Mouse (Mus musculus): Measurements from ENCODE around the gene Rgs3. TPM values are rescaled to one million over a fixed set of nuclear protein-coding genes. Genes with fewer than 3 reads are reported as not detected.

Gene Rgs3
- polyA plus RNA-seq, 1 experiment from 2014 or later, result 50.4 TPM

DNA sequence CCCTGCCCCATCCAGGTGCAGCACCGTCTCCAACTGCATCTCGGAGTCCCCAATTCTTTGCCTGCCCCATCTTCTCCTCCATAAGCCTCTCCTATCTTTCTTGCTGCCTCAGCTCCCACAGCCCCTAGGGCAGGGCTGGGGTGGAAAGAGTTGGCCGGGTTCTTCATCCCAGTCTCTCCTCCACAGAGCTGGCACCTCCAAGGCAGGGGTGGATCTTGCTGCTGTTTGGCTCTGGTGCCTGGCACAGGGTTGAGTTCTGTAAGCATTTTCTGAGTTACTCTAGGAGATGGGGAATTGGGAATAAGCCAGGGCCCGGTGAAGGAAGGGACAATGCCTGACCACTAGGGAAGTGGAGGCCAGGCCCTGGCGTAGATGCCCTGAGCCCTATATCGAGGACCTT, 123.5 kb downstream of the Rgs3 start:
- no peak for ATAC-seq
- WGBS, result 95% methylated on average over 6 of the region's 6 CpGs
- Histone ChIP-seq H3K36me3 (ENCODE audit: control insufficient read depth, insufficient read depth) (no peaks in the 10 kb centered on the region), H3K27ac (ENCODE audit: low read length) (no peak overlapping the region), H3K9me3 (ENCODE audit: control insufficient read depth, low read length) (no peaks in the 10 kb centered on the region), H3K27me3 (replicated peaks; ENCODE audit: control insufficient read depth, insufficient read depth, low read length) (no peaks in the 10 kb centered on the region), H3K4me2 (ENCODE audit: low read length) (no peak overlapping the region), H3K4me3 (replicated peaks; ENCODE audit: low read length) (no peak overlapping the region), H3K4me1 (replicated peaks; ENCODE audit: control insufficient read depth, insufficient read depth, low read length) (0 out of 2 replicates have a peak, but pooled peaks cover 3% of the 10 kb centered on the region), H3K9ac (replicated peaks; ENCODE audit: low read depth, low read length) (no peak overlapping the region)

DNA sequence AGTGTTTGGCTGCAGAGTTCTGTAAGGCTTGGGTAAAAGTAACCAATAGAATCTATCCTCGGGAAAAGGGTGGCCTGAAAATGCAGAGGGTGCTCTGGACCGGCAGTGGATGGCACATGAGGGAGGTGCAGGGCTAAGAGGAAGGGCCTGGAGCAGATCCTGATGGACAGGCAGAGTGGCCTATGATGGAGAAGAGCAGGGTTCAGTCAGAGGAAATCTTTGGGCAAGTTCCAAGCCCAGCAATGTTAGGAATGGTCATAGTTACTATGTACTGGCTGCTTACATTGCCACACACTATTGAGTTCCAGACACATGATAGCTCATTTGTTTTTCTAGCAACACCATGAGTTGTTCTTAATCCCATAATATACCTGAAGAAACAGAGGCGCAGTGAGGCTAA, 124.7 kb downstream of the Rgs3 start:
- H3K27ac ChIP-seq (ENCODE audit: low read length), result no peak overlapping the region
- ATAC-seq, result no peak
- no peak overlapping the region for H3K9ac ChIP-seq (replicated peaks; ENCODE audit: low read depth, low read length)
- no peak overlapping the region for H3K4me2 ChIP-seq (ENCODE audit: low read length)
- H3K27me3 ChIP-seq (replicated peaks; ENCODE audit: control insufficient read depth, insufficient read depth, low read length), result no peaks in the 10 kb centered on the region
- no peaks in the 10 kb centered on the region for H3K36me3 ChIP-seq (ENCODE audit: control insufficient read depth, insufficient read depth)
- no peak overlapping the region for H3K4me3 ChIP-seq (replicated peaks; ENCODE audit: low read length)
- WGBS, result 85% methylated on average over 3 of the region's 3 CpGs
- H3K4me1 ChIP-seq (replicated peaks; ENCODE audit: control insufficient read depth, insufficient read depth, low read length), result 0 out of 2 replicates have a peak, but pooled peaks cover 3% of the 10 kb centered on the region
- H3K9me3 ChIP-seq (ENCODE audit: control insufficient read depth, low read length), result no peaks in the 10 kb centered on the region

DNA sequence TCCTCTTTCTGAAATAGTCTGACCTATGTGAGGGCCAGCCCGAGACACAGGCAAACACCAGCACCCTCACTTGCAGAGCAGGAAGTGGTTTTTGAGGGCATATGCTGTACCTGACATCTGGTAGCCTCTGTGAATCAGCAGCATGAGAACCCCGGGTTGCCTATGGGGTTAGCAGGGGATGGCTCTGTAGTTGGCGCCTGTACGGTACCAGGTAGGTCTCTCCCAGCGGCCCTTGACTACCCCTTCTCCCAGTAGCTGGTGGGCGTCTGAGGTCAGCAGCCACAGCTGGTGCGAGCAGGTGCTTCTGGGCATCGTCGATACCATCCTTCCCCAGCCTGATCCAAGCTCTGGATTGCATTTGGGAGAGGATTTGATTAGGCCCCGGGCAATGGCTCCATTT, 125.6 kb downstream of the Rgs3 start:
- 0 out of 2 replicates have a peak, but pooled peaks cover 3% of the 10 kb centered on the region for H3K4me1 ChIP-seq (replicated peaks; ENCODE audit: control insufficient read depth, insufficient read depth, low read length)
- no peaks in the 10 kb centered on the region for H3K27me3 ChIP-seq (replicated peaks; ENCODE audit: control insufficient read depth, insufficient read depth, low read length)
- H3K4me2 ChIP-seq (ENCODE audit: low read length), result no peak overlapping the region
- no peaks in the 10 kb centered on the region for H3K36me3 ChIP-seq (ENCODE audit: control insufficient read depth, insufficient read depth)
- H3K9me3 ChIP-seq (ENCODE audit: control insufficient read depth, low read length), result no peaks in the 10 kb centered on the region
- no peak overlapping the region for H3K4me3 ChIP-seq (replicated peaks; ENCODE audit: low read length)
- H3K9ac ChIP-seq (replicated peaks; ENCODE audit: low read depth, low read length), result no peak overlapping the region
- ATAC-seq, result no peak
- no peak overlapping the region for H3K27ac ChIP-seq (ENCODE audit: low read length)
- WGBS, result 79% methylated on average over 10 of the region's 10 CpGs

DNA sequence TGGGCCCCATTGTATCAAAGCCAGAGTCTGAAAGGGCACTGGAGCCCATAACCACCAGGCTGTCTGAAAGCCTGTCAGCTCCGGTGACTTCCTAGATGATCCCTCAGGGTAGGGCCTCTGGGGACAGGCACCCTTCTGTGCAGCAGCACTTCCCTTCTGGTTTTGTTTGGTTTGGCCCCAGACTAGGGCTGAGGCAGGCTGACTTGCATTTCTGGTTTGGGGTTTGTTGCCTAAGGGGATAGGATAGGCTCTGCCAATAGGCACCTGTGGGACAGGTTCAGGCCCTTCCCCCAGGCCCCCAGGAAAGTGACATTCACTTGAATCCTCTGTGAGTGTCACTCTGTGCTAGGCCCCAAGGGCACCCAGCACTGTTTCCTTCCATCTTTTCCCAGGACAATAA, 127.1 kb downstream of the Rgs3 start:
- H3K27me3 ChIP-seq (replicated peaks; ENCODE audit: control insufficient read depth, insufficient read depth, low read length), result no peaks in the 10 kb centered on the region
- H3K9ac ChIP-seq (replicated peaks; ENCODE audit: low read depth, low read length), result no peak overlapping the region
- 0 out of 2 replicates have a peak, but pooled peaks cover 3% of the 10 kb centered on the region for H3K4me1 ChIP-seq (replicated peaks; ENCODE audit: control insufficient read depth, insufficient read depth, low read length)
- no peak overlapping the region for H3K4me3 ChIP-seq (replicated peaks; ENCODE audit: low read length)
- no peaks in the 10 kb centered on the region for H3K9me3 ChIP-seq (ENCODE audit: control insufficient read depth, low read length)
- H3K27ac ChIP-seq (ENCODE audit: low read length), result no peak overlapping the region
- ATAC-seq, result no peak
- no peak overlapping the region for H3K4me2 ChIP-seq (ENCODE audit: low read length)
- 56% methylated on average over 1 of the region's 1 CpGs for WGBS
- H3K36me3 ChIP-seq (ENCODE audit: control insufficient read depth, insufficient read depth), result 0 out of 2 replicates have a peak, but pooled peaks cover 2% of the 10 kb centered on the region

DNA sequence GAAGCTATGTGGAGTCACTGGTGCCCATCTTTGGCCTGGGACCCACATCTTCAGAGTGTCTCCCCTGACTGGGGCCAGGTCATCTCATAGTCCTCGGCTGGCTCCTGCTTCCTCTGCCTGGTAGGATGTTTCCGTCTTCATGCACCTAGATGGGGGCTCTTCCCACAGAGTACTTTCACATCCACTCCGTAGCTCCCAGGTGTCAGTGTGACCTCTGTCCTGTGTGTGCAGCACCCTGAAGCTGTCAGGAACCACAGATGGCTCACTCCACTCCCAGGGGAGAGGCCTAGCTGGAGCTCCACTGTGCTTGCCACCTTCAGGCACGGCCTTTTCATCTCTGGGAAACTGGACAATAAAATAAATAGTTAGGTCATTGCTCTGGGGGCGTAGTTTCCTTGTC, 128.5 kb downstream of the Rgs3 start:
- no peak overlapping the region for H3K9ac ChIP-seq (replicated peaks; ENCODE audit: low read depth, low read length)
- H3K9me3 ChIP-seq (ENCODE audit: control insufficient read depth, low read length), result no peaks in the 10 kb centered on the region
- no peak overlapping the region for H3K27ac ChIP-seq (ENCODE audit: low read length)
- 0 out of 2 replicates have a peak, but pooled peaks cover 3% of the 10 kb centered on the region for H3K4me1 ChIP-seq (replicated peaks; ENCODE audit: control insufficient read depth, insufficient read depth, low read length)
- 0 out of 2 replicates have a peak, but pooled peaks cover 2% of the 10 kb centered on the region for H3K36me3 ChIP-seq (ENCODE audit: control insufficient read depth, insufficient read depth)
- H3K4me2 ChIP-seq (ENCODE audit: low read length), result no peak overlapping the region
- H3K27me3 ChIP-seq (replicated peaks; ENCODE audit: control insufficient read depth, insufficient read depth, low read length), result no peaks in the 10 kb centered on the region
- WGBS, result 78% methylated on average over 5 of the region's 5 CpGs
- ATAC-seq, result no peak
- no peak overlapping the region for H3K4me3 ChIP-seq (replicated peaks; ENCODE audit: low read length)

DNA sequence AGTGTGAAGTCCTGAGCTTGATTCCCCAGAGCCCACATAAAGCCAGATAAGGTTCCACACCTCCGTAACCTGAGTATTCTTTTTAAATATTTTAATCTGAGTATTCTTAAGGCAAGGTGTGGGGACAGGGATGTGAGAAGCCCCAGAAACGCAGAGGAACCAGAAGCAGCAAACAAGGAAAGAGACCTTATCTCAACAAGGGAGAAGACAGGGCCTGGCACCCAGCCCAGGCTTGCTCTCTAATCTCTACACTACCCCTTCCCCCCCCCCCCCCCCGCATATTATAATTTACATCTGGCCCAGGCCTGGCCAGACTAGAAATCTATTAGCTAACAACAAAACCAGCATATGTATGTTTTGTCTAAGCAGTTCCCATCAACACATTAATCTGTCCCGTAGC, 131.3 kb downstream of the Rgs3 start:
- 0 out of 2 replicates have a peak, but pooled peaks cover 2% of the 10 kb centered on the region for H3K36me3 ChIP-seq (ENCODE audit: control insufficient read depth, insufficient read depth)
- 70% methylated on average over 3 of the region's 4 CpGs for WGBS
- no peak overlapping the region for H3K27ac ChIP-seq (ENCODE audit: low read length)
- H3K27me3 ChIP-seq (replicated peaks; ENCODE audit: control insufficient read depth, insufficient read depth, low read length), result no peaks in the 10 kb centered on the region
- H3K9ac ChIP-seq (replicated peaks; ENCODE audit: low read depth, low read length), result no peak overlapping the region
- no peak overlapping the region for H3K4me2 ChIP-seq (ENCODE audit: low read length)
- no peak overlapping the region for H3K4me3 ChIP-seq (replicated peaks; ENCODE audit: low read length)
- H3K4me1 ChIP-seq (replicated peaks; ENCODE audit: control insufficient read depth, insufficient read depth, low read length), result peaks cover 13% of the 10 kb centered on the region
- H3K9me3 ChIP-seq (ENCODE audit: control insufficient read depth, low read length), result no peaks in the 10 kb centered on the region
- ATAC-seq, result no peak

DNA sequence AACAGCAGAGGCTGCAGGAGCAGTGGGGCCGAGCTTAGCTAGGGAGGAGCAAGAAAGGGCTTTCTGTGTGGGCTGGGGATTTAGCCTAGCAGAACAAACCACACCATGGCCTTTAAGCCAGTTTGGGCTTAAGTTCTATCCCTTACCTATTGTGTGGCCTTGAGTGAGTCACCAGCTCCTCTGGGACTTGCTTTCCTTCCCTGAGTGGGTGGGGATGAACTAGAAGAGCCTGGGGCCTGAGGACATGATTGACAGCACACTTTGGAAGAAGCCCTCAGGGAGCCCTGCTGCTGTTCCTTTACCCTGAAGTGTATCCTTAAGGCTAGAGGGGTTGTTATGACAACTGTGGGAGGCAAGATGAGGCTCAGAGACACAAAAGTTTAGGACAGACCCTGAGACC, 132.0 kb downstream of the Rgs3 start:
- H3K4me1 ChIP-seq (replicated peaks; ENCODE audit: control insufficient read depth, insufficient read depth, low read length), result peaks cover 19% of the 10 kb centered on the region
- no peak overlapping the region for H3K4me2 ChIP-seq (ENCODE audit: low read length)
- no peak overlapping the region for H3K9ac ChIP-seq (replicated peaks; ENCODE audit: low read depth, low read length)
- 0 out of 2 replicates have a peak, but pooled peaks cover 2% of the 10 kb centered on the region for H3K36me3 ChIP-seq (ENCODE audit: control insufficient read depth, insufficient read depth)
- WGBS, result 27% methylated on average over 1 of the region's 1 CpGs
- no peaks in the 10 kb centered on the region for H3K27me3 ChIP-seq (replicated peaks; ENCODE audit: control insufficient read depth, insufficient read depth, low read length)
- no peak overlapping the region for H3K27ac ChIP-seq (ENCODE audit: low read length)
- H3K9me3 ChIP-seq (ENCODE audit: control insufficient read depth, low read length), result no peaks in the 10 kb centered on the region
- ATAC-seq, result no peak
- no peak overlapping the region for H3K4me3 ChIP-seq (replicated peaks; ENCODE audit: low read length)

DNA sequence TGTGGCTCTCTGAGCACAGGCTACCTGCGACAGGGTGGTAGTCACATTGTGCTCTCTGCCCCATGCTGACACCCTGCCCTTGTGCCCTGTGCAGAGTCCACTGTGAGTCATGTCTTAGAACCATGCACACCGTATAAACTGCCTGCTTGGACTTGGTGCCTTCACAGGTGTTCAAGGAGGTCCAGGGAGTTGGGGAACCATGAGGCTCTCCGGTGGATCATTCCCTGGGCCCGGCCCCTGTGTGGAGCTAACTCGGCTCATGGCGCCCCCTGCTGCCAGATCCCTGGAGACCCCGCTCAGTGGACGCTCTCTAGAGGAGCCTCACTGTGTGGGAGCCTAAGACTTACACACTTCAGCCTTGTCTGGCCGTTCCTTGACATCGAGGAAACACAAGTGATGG, 134.2 kb downstream of the Rgs3 start:
- WGBS, result 49% methylated on average over 10 of the region's 10 CpGs

DNA sequence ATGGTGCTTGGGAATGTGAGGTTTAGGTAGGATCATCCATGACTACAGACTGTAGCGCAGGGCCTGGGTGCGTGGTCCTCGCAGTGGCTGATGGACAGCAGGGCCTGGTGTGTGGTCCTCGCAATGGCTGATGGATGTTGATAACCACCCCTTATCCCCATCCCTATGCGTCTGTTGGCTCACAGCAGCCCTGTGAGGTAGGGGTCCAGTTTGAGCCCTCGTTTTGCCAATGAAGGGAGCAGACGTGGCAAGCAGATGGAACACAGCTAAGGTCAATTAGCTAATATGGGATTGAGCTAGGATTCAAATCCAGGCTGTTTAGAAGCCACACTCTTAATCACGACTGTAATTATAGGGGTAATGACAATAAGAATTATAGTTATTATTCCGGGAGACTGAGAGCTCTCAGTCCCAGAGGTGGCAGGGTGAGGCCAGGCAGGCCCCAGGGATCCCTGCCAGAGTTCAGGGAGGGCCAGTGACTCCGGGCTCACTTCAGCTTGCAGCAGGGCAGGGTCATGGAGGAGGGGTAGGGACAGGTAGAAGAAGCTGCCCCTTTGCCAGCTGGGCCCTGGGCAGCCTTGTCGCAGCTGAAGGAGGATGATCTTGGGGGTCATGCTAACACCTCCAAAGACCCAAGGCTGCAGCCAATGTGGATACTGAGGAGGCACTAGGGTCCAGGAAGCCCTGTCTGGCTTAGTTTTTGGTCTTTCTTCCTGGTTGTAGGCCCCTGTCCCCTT, 135.2 kb downstream of the Rgs3 start:
- 66% methylated on average over 11 of the region's 11 CpGs for WGBS
- Histone ChIP-seq H3K4me2 (ENCODE audit: low read length) (no peak overlapping the region), H3K9me3 (ENCODE audit: control insufficient read depth, low read length) (no peaks in the 10 kb centered on the region), H3K36me3 (ENCODE audit: control insufficient read depth, insufficient read depth) (0 out of 2 replicates have a peak, but pooled peaks cover 2% of the 10 kb centered on the region), H3K27ac (ENCODE audit: low read length) (no peak overlapping the region), H3K9ac (replicated peaks; ENCODE audit: low read depth, low read length) (no peak overlapping the region), H3K4me3 (replicated peaks; ENCODE audit: low read length) (no peak overlapping the region), H3K4me1 (replicated peaks; ENCODE audit: control insufficient read depth, insufficient read depth, low read length) (peaks cover 47% of the 10 kb centered on the region), H3K27me3 (replicated peaks; ENCODE audit: control insufficient read depth, insufficient read depth, low read length) (no peaks in the 10 kb centered on the region)
- no peak for ATAC-seq

More for the DNA sequence above, 134.2 kb downstream of the Rgs3 start:
- Histone ChIP-seq H3K4me2 (ENCODE audit: low read length) (no peak overlapping the region), H3K9me3 (ENCODE audit: control insufficient read depth, low read length) (no peaks in the 10 kb centered on the region), H3K27ac (ENCODE audit: low read length) (no peak overlapping the region), H3K4me1 (replicated peaks; ENCODE audit: control insufficient read depth, insufficient read depth, low read length) (peaks cover 38% of the 10 kb centered on the region), H3K27me3 (replicated peaks; ENCODE audit: control insufficient read depth, insufficient read depth, low read length) (no peaks in the 10 kb centered on the region), H3K36me3 (ENCODE audit: control insufficient read depth, insufficient read depth) (0 out of 2 replicates have a peak, but pooled peaks cover 2% of the 10 kb centered on the region), H3K4me3 (replicated peaks; ENCODE audit: low read length) (no peak overlapping the region), H3K9ac (replicated peaks; ENCODE audit: low read depth, low read length) (no peak overlapping the region)
- ATAC-seq, result 0 out of 2 replicates have a peak, but pooled peaks have one; percentile 18

Data from forebrain, embryonic 16.5 days (tissue).